Mouse (Mus musculus) brain, embryonic 18.5 days (tissue): Measurements from ENCODE around the gene Ppm1b.

Experiments
- DNase-seq: peaks from one replicate; pipeline ENCODE4 v3.0.0-alpha.2; 2012; ENCODE audit warnings: low read depth, low spot score

The Ppm1b gene

DNA sequence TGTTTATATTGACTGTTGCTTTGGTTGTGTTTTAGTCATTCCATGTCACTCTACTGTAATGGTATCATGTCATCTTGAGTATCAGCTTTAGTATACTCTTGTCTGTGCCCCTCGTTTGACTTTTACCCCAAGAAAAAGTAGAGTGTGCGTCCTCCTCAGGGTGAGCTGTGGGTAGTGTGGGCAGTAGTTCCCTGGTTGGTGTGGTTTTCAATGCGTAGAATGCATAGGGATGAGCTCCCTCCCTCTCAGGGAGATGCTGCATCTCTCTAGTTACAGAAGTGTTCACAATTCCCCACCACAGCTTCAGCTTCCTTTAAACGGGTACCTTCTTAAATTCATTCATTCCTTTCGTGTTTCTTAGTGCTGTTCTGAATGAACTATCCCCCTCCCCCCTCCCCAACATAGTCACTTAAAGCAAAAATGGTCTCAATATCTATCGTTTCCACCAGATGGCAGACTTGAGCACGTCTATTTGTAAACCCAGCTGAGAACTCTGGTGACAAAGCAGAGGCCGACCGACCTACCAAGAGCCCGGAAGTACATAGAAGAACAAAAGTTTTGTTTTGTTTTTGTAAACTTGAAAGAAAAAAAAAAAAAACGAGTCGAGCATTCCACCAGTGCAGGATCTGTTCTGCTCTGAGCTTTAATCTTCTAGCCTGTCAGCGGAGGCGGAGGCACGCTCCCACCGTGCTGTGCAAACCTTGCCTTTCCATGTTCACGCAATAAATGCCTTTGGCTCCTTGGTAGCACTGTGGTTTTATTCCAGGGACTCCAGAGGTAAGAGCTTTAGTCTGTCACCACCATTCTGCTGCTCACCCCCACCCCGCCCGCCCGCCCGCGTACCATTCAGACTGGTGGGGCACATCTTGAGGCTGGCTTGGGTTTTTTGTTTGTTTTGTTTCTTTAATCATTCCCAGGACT, 67.0 kb downstream of the Ppm1b start:
- DNase-seq: peak; percentile 45

DNA sequence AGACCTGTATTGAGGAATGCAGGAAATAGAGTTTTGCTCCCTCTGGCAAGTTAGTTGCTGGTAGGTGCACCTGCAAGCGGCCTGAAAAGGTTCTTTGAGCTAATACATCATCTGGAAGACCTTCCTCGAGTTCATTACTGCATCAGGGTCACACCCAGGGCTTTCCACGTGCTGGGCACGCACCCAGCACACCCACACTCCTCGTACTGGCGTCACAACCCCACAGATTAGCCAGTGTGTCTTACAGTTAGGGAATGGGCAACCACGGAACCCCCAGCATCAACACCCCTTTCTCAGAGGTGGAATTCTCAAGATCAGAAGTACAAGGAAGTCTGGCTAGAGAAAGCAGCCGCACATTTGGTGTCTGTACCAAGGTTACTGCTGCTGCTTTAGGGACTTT, 67.7 kb downstream of the Ppm1b start:
- DNase-seq: no peak

DNA sequence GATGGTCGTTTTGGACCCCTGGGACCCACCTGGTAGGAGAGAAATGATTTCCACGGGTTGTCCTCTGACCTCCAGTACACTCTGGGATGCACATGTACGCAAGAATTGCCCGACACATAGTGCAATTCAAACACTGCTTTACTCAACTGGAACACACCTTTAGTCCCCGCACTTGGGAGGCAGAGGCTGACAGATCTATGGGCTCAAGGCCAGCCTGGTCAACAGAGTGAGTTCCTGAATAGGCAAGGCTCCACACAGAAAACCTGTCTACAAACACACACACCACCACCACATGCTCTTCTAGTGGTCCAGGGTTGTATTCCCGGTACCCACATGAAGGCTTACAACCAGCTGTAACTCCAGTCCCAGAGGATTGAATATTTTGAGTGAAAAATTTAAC, 68.6 kb downstream of the Ppm1b start:
- DNase-seq: no peak

DNA sequence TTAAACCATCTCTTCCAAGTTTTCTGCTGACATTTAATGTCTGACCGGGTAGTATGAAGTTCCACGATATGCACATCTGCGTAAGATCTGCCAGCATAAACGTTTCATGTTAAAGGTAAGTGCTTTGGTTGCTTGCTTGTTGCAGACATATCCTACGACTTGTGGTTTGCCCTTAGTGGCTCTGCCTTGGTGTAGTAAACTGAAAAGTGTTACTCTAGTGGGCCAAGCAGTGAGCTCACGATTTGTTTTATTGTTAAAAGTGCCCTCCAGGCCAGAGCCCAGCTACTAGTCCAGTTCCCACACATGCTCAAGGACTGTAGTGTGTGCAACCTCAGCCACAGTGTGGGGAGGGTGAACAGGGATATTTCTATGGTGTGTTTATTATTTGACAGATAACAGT, 69.9 kb downstream of the Ppm1b start:
- no peak for DNase-seq

DNA sequence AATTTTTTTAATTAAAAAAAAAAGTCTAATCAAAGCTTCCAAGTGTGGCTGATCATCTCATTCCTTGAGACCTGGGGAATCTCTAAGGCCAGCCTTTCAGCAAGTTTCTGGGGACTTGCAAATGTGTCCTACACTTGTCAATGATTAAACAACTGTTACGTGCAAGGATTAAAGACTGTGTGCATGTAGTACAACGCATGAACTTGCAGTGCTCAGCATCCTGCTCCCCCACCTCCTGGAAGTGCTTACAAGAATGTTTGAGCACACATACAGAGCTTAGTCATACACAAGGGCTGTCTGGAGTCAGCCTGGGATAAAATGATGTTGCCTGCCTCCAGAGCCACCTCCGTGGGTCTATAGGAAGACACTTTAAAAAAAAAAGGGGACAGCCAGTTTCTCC, 70.7 kb downstream of the Ppm1b start:
- no peak for DNase-seq

DNA sequence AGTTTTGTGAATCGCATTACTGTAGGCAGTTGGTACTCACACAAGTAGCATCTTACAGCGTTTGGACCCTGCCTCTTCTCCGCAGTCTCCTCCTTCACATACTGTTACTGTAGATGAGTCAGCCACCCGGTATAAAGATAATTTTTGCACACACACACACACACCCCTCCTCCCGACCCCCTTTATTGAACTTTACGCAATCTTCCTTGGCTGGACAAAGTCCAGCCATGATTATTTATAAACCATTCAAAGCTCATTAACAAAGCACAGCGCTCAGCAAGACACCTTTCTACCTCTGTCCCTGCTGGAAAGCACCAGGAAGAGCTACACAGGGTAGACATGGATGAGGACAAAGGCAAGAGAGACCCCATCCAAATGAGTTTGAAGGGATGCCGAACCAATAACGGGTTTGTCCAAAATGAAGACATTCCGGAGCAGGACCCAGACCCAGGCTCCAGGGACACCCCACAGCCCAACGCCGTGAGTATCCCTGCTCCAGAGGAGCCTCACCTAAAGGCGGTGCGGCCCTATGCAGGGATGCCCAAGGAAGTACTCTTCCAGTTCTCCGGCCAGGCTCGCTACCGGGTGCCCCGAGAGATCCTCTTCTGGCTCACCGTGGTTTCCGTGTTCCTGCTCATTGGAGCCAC, 71.7 kb downstream of the Ppm1b start, which contains the start of gene Slc3a1:
Slc3a1 (plus strand) TSS at position 284 of the 647 bp plus-strand sequence.
- no peak for DNase-seq

DNA sequence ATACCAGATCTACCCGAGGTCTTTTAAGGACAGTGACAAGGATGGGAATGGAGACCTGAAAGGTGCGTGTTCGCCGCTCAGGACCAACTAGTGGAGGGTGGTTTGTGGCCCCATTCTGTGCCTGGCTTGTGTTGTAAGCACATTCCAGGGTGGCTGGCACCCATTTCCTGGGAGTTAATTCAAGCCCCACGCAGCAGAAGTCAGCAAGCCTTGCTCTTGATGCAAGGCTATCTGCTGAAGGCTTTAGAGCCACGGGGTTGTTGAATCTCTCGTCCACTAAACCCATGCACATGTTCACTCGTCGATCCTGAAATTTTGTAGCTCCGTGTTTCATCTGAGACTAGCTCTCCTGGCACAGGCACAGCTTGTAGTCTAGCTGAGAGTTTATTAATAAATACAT, 72.3 kb downstream of the Ppm1b start:
- DNase-seq: no peak

DNA sequence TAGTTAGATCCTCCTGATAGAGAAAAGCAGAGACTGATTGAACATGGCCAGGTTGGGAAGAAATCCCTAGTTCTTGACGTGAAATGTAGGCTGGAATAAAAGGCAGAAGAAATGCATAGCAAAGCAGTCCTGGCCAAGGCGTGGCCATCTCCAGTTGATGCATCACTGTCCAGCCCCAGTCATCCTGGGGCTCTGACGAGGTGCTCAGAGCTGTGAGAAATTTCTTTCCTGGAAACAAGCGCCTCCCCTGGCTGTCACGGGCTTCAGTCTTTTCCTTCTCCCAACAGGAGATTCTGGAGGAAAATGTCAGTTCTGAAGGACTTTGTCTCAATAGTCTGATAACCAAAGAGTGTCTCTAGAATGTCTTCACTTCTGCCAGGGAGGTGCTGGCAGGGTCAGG, 74.1 kb downstream of the Ppm1b start:
- no peak for DNase-seq

DNA sequence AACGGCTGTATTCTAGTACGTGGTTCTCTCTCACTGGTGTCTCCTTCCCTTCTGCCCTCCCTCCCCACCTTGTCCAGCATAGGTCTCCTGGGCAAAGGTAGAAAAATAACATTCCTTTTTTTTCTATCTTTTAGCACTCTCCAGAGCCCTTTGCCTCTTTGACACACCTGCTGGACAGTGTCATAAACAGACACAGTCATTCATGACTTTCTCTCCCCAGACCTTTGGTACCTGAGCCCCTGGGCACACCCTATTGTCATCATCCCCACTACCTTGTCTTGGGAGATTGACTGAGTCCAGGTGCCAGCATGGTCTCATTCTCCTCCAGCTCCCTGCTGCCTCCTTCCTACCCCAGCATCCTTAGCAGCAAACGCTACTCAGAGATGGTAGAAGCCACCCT, 76.5 kb downstream of the Ppm1b start:
- DNase-seq: no peak

DNA sequence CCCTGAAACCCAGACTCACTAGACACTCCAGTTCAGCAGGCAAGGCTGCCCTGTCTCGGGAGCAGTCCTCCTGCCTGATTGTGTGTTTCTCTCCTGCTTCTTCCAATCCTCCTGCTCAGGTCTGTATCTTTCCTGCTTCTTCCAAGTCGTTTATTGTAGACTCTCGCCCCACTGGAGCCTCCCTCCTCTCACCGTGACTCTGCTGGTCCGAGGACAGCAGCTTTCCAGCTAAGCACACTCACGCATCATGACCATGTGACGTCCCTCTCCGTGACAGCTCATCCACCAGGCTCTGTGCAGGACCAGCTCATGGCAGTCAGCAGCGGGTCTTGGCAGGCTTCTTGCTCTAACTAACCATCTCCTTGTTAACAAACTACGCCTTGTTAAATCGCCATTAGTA, 77.5 kb downstream of the Ppm1b start:
- no peak for DNase-seq

DNA sequence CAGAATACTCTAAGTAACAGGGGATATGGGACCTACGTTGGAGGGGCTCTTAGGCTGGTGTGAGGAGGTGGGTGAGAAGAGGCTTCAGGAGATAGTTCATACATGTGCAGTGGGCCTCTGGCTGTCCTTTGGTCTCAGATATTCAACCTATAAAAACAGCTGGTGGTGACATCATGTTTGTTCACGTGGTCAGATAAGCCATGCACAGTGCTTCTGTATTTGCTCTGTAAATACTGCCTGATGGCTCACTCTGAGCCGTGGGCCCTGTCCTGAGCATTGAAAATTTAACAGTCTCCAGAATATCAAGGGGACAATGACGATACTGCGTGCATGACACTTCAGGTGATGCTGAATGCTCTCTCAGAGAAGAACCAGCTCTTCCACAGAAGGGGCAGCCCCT, 81.3 kb downstream of the Ppm1b start:
- DNase-seq: no peak

DNA sequence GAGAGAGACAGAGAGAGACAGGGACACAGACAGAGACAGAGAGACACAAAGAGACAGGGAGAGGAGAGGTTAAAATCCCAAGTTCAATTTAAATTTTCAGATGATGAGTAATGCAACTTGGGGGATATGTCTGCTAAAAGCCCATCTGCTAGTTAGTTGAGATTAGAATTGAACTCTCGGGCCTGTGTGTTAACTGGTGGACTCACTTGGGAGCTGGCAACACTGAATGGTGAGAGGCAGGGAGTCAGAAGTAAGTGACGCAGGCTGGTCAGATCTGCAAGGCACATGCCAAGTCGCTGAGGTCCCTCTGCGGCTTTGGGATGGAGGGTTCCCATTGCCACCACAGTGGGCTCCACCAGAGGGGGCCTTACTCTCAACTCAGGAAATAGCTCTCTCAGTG, 81.8 kb downstream of the Ppm1b start:
- no peak for DNase-seq

DNA sequence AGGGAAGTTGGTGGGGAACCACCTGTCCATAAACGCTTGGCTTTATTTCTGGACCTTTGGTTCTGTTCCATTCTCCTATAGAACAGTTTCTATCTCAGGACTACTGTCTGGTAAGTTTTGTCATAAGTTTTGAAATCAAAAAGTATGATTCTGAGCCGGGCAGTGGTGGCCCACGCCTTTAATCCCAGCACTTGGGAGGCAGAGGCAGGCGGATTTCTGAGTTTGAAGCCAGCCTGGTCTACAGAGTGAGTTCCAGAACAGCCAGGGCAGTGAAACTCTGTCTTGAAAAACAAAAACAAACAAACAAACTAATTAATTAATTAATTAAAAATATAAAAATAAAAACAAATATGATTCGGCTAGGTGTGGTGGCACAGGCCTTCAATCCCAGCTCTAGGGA, 82.2 kb downstream of the Ppm1b start:
- no peak for DNase-seq

DNA sequence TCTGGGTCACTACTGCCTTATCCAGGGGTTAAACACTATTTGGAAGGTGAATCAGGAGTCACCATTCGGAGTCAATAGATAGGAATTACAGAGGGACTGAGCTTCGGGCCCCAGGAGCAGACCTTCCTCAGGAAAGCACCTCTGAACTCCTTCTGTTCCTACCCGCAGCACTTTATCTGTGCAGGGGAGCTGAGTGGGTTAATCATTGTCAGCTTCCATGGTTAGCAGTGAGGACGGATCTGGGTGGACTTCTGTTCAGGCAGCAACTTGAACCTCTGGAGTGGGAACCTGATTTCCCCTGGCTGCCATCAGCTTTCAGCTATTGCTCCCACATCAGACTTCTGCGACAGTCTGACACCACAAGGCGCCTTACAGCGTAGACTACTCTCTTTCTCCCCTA, 84.4 kb downstream of the Ppm1b start:
- DNase-seq: no peak

DNA sequence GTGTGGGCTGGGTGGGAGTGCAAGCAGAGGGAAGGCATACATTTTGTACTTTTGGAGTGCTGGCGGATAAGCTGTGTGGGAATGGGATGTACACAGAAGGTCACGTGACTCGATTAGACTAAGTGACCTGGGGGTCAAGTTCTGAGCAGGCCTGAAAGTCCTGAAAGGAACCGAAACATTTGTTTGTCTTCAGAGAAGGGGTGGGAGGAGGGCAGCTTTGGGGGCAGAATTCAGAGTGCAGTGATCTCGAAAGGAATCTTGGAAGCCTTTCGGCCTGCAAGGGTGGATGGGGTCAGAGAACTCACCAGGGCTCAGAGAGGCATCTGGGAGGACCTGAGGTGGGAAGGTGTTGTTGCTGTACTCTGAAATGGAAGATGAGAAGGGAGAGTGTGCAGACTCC, 85.9 kb downstream of the Ppm1b start:
- no peak for DNase-seq

DNA sequence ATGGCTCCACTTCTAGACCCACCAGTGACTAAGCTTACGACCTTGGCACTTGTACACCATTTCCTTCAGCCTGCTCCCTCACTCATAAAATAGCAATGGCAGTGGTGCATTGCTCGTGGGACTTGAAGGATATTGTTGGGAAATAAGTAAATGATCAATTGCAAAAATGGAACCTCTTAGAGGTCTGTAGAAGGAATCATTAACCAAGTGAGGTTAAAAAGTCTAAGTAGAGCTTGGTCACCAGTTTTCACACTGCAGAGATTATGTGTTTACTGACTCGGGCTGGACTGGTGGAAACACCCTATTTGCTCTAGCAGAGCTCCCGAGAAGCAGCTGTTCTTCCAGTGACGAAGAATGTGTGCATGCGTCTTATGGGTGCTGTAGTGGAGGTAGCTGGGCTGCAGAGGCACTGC, 86.9 kb downstream of the Ppm1b start:
- no peak for DNase-seq

DNA sequence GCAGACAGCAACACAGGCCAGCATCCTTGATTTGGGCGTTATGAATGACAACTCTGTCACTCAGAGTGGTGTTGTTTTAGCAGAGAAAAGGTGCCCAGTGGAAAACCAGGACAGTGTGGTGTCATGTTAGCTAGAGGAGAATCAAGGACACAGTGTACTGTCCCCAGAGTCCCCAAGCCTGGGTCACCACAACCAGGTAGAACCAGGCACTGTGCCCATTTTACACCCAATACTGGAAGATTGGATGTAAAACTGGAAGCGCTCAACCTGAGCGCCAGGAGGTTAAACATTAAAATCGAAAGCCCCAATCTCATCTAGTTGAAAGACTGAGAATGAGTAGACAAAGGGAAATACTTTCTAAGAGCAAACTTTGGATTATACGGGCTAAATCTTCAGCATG, 87.9 kb downstream of the Ppm1b start:
- DNase-seq: no peak

DNA sequence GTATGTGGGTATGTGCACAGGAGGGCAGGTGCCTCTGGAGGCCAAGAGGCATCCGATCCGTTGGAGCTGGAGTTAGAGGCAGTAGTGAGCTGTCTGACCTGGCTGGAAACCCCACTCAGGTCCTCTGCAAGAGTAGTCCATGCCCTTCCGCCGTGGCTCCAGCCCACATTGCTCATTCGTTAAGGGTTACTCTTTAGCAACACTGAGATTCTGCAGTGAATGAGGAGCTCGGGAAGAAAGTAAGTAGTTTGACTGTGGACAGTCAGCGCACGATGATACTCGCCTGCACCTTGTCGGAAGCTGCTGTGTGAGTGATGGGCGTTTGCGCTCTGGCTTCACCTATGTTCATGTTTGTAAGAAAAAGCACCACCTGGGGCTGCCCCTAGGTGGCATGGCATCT, 88.6 kb downstream of the Ppm1b start:
- DNase-seq: no peak

DNA sequence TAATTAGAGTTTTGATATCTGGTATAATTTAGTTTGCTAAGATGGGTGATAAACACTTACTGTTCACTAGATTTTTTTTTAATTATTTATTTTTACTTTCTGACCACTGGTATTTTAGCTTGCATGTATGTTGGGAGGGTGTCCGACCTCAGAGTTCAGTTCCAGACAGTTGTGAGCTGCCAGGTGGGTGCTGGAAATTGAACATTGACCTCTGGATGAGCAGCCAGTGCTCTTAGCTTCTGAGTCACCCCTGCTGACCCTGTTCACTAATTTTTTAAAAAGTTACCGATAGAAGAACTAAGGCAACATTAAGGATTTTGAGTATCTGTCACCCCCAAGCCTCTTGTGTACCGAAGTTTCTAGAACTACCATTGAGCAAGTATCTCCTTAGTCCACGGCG, 91.8 kb downstream of the Ppm1b start:
- no peak for DNase-seq

DNA sequence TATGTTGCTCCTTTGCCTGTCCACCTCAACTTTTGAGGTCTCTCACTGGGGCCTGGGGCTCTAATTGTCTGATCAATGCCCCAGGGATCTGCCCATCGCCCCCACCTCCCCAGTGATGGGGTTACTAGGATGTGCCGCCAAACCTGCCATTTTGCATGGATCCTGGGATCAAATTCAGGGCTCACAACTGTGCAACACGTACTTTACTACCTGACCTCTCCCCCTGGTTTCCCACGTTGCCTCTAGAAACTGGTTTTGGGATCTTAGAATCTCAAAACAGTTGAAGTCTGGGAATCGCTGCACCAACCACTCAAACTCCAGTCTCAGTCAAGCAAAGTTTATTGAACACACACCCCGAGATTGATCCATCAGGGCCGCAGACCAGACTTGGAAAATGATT, 101.7 kb downstream of the Ppm1b start:
- DNase-seq: no peak

DNA sequence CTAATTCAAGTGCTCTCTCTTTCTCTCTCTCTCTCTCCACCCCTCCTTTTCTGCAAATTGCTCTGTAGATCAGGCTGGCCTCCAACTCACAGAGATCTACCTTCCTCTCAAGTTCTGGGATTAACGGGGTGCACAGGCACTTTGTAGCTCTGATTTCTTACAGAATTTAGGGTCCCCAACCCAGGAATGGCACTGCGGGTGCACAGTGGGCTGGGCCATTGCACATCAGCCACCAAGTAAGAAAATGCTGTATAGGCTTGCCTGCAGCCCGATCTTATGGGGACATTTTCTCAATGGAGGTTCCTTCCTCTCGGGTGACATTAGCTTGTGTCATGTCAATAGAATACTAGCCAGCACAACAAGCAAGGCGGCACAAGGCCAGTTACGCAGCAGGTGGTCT, 102.6 kb downstream of the Ppm1b start:
- DNase-seq: no peak

DNA sequence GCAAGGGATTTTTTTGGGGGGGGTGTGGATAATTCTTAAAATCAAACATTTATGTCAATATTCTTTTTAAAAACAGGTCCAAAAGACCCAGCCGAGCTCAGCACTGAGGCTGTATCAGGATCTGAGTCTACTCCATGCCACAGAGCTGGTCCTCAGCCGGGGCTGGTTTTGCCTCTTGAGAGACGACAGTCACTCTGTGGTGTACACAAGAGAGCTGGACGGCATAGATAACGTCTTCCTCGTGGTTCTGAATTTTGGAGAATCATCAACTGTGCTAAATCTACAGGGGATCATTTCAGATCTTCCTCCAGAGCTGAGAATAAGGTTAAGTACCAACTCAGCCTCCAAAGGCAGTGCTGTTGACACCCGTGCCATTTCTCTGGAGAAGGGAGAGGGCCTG, 107.0 kb downstream of the Ppm1b start:
- DNase-seq: no peak

DNA sequence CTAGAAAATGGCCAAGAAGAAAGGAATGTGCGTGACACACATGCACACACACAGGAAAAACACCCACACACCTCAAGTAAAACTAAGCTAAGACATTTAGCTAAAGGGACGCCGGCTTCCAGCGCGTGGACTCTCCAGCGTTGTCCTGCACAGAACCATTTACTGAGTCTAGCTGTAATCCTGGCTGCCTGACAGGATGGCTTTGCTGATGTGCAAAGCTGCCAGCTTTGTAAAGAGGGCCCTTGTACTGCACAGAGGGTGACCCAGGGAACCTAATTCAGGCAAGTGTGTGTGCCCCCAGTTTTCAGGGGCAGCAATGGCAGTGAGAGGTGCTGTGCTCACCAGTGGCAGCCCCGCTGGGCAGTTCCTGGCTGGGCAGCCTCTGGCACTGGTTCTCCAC, 110.8 kb downstream of the Ppm1b start:
- DNase-seq: no peak
